Mouse (Mus musculus): ENCODE data around the gene Gm28897. TPM values are rescaled to one million over a fixed set of nuclear protein-coding genes. Genes with fewer than 3 reads are reported as not detected.
"Not testable (repeated sequence)": the region's sequence is repeated elsewhere in the genome, so short reads cannot be mapped to it uniquely, and the experiment has no call there.

Gm28897 gene
- total RNA-seq (2015) (not detected in 2 replicates), total RNA-seq (2017) (not detected in 2 replicates)

GRCm38 (mm10) chrY:80926695-80927094 is at the start of gene Gm28897:
Gene Gm28897, plus strand, starts transcription at chrY:80926995.
- ATAC-seq (ENCODE audit: poor library complexity, severe bottlenecking) = not testable (repeated sequence)
